Mouse (Mus musculus) limb, embryonic 14.5 days (tissue): ENCODE data around the gene Snorc. TPM values are rescaled to one million over a fixed set of nuclear protein-coding genes. Genes with fewer than 3 reads are reported as not detected.
A peak's percentile ranks its signal among the peaks of the same experiment; 100 is the strongest.
"Not testable (repeated sequence)": the region's sequence is repeated elsewhere in the genome, so short reads cannot be mapped to it uniquely, and the experiment has no call there.

Source experiments
- ATAC-seq: fragments of 200-750 bp; cut with Nextera tagmentation; 2 replicates; pipeline ENCODE4 v1.8.0; 2017; ENCODE audit warnings: low read depth, moderate number of reproducible peaks, moderate TSS enrichment; ENCODE audit not compliant: low FRiP score
- DNase-seq: peaks from one replicate; pipeline ENCODE4 v3.0.0-alpha.2; 2015; ENCODE audit warnings: low spot score
- H3K27ac ChIP-seq: fragments of 300-500 bp; sonication (generic); replicated peaks from 2 replicates; pipeline ENCODE4 v1.5.1; 2014; ENCODE audit warnings: low read depth, mild to moderate bottlenecking, low read length, moderate library complexity, mixed read lengths
- H3K27me3 ChIP-seq: fragments of 300-500 bp; sonication (generic); 2 replicates; pipeline ENCODE4 v1.6.1; 2014; ENCODE audit warnings: low read length, mixed read lengths; ENCODE audit not compliant: control insufficient read depth, insufficient read depth
- H3K36me3 ChIP-seq: fragments of 300-500 bp; sonication (generic); 2 replicates; pipeline ENCODE4 v1.6.1; 2014; ENCODE audit warnings: mild to moderate bottlenecking, low read length, moderate library complexity, mixed read lengths; ENCODE audit not compliant: control insufficient read depth, insufficient read depth
- H3K4me1 ChIP-seq: fragments of 300-500 bp; sonication (generic); 2 replicates; pipeline ENCODE4 v1.6.1; 2014; ENCODE audit warnings: antibody characterized with exemption, low read length, mixed read lengths; ENCODE audit not compliant: control insufficient read depth, insufficient read depth
- H3K4me2 ChIP-seq: fragments of 300-500 bp; sonication (generic); replicated peaks from 2 replicates; pipeline ENCODE4 v1.6.1; 2014; ENCODE audit warnings: low read depth, mild to moderate bottlenecking, low read length, moderate library complexity; ENCODE audit not compliant: severe bottlenecking
- H3K4me3 ChIP-seq: fragments of 300-500 bp; sonication (generic); replicated peaks from 2 replicates; pipeline ENCODE4 v1.5.1; 2014; ENCODE audit warnings: low read length
- H3K9ac ChIP-seq: fragments of 300-500 bp; sonication (generic); 2 replicates; pipeline ENCODE4 v1.6.1; 2014; ENCODE audit warnings: mild to moderate bottlenecking, low read depth, low read length, moderate library complexity; ENCODE audit not compliant: severe bottlenecking
- H3K9me3 ChIP-seq: fragments of 300-500 bp; sonication (generic); 2 replicates; pipeline ENCODE4 v1.6.1; 2016; ENCODE audit warnings: low read length; ENCODE audit not compliant: control insufficient read depth
- POLR2A ChIP-seq: fragments of 200-500 bp; IDR thresholded peaks from 2 replicates; pipeline ENCODE4 v1.8.0; 2012; ENCODE audit warnings: inconsistent platforms, mild to moderate bottlenecking, moderate library complexity, borderline replicate concordance; ENCODE audit not compliant: insufficient read depth, insufficient read length; ENCODE audit errors: extremely low read depth
- WGBS: fragments of 180-500 bp; shearing (Covaris S2); extraction: QIAGEN DNeasy Blood & Tissue Kit; methylation state at CpG from one replicate; pipeline ENCODE4 v1.1.7; 2014; 5-methylcytosine and 5-hydroxymethylcytosine counted together
- polyA plus RNA-seq, 2 experiments: library from polyadenylated mRNA; depleted of rRNA in 1 of 2; stranded (reverse) in 1 of 2; unstranded in 1 of 2; fragments of >200 nt; fragmentation: Nextera tagmentation in 1 of 2; extraction: Ambion mirVana in 1 of 2; gene quantifications; 2 replicates each; pipeline versions ENCODE4 v1.2.1 to v1.2.3; 2012 to 2014

Gene Snorc
- polyA plus RNA-seq, 2 experiments: 69.9 to 204 TPM

GRCm38 (mm10) chr1:87456425-87456824 is 13.6 kb upstream of the Snorc start:
- Histone ChIP-seq H3K4me3 (no peak overlapping the region), H3K36me3 (0 out of 2 replicates have a peak, but pooled peaks cover 2% of the 10 kb centered on the region), H3K9ac (no peak overlapping the region), H3K4me2 (no peak overlapping the region), H3K27me3 (no peaks in the 10 kb centered on the region), H3K4me1 (no peaks in the 10 kb centered on the region), H3K27ac (no peak overlapping the region), H3K9me3 (no peaks in the 10 kb centered on the region)
- no peak for ATAC-seq
- no peak for DNase-seq
- WGBS: 93% methylated on average over 1 of the region's 1 CpGs
- TF ChIP-seq POLR2A: no peak

GRCm38 (mm10) chr1:87458045-87458444 is 12.0 kb upstream of the Snorc start:
- H3K27ac ChIP-seq: no peak overlapping the region
- TF ChIP-seq POLR2A: no peak
- no peaks in the 10 kb centered on the region for H3K36me3 ChIP-seq
- H3K9ac ChIP-seq: no peak overlapping the region
- no peaks in the 10 kb centered on the region for H3K9me3 ChIP-seq
- H3K4me3 ChIP-seq: no peak overlapping the region
- no peaks in the 10 kb centered on the region for H3K4me1 ChIP-seq
- H3K4me2 ChIP-seq: no peak overlapping the region
- WGBS: 88% methylated on average over 4 of the region's 4 CpGs
- ATAC-seq (no peak), DNase-seq (no peak)
- no peaks in the 10 kb centered on the region for H3K27me3 ChIP-seq

- ATAC-seq, H3K27me3 ChIP-seq, H3K9ac ChIP-seq, H3K36me3 ChIP-seq, H3K9me3 ChIP-seq, H3K4me3 ChIP-seq, H3K4me2 ChIP-seq, H3K27ac ChIP-seq, H3K4me1 ChIP-seq, DNase-seq: not testable (repeated sequence)
- WGBS: 89% methylated on average over 5 of the region's 7 CpGs
Observed at GRCm38 (mm10) chr1:87459856-87460255, 10.2 kb upstream of the Snorc start.

GRCm38 (mm10) chr1:87467469-87467868 is 2.6 kb upstream of the Snorc start:
- no peak overlapping the region for H3K4me3 ChIP-seq
- DNase-seq (no peak), ATAC-seq (no peak)
- no peaks in the 10 kb centered on the region for H3K36me3 ChIP-seq
- WGBS: 60% methylated on average over 9 of the region's 9 CpGs
- no peak overlapping the region for H3K27ac ChIP-seq
- H3K4me2 ChIP-seq: no peak overlapping the region
- no peaks in the 10 kb centered on the region for H3K4me1 ChIP-seq
- no peak for TF ChIP-seq POLR2A
- H3K27me3 ChIP-seq: no peaks in the 10 kb centered on the region
- H3K9ac ChIP-seq: no peak overlapping the region
- H3K9me3 ChIP-seq: no peaks in the 10 kb centered on the region

GRCm38 (mm10) chr1:87468321-87468720 is 1.8 kb upstream of the Snorc start:
- Histone ChIP-seq H3K4me1 (no peaks in the 10 kb centered on the region), H3K27me3 (no peaks in the 10 kb centered on the region), H3K9me3 (no peaks in the 10 kb centered on the region), H3K9ac (no peak overlapping the region), H3K27ac (no peak overlapping the region), H3K4me2 (no peak overlapping the region), H3K36me3 (no peaks in the 10 kb centered on the region), H3K4me3 (no peak overlapping the region)
- no peak for TF ChIP-seq POLR2A
- ATAC-seq (no peak), DNase-seq (no peak)
- WGBS: 77% methylated on average over 6 of the region's 6 CpGs

GRCm38 (mm10) chr1:87471914-87472313 is 1.8 kb downstream of the Snorc start:
- no peak for TF ChIP-seq POLR2A
- Histone ChIP-seq H3K36me3 (no peaks in the 10 kb centered on the region), H3K4me2 (no peak overlapping the region), H3K4me1 (peaks cover 9% of the 10 kb centered on the region), H3K4me3 (no peak overlapping the region), H3K9ac (no peak overlapping the region), H3K9me3 (no peaks in the 10 kb centered on the region), H3K27me3 (peaks cover 22% of the 10 kb centered on the region), H3K27ac (peak overlapping the region; percentile 58; the same call in 1 of the 2 replicates)
- ATAC-seq: peak; percentile 47; the same call in 1 of the 2 replicates
- DNase-seq: peak; percentile 26
- WGBS: 74% methylated on average over 7 of the region's 7 CpGs
